ENCODE assay signal across 8 mouse cellular contexts in genomic region chr7:75796474-75796873, GRCm38 (mm10). TPM values are rescaled to one million over a fixed set of nuclear protein-coding genes. Genes with fewer than 3 reads are reported as not detected.
A peak's percentile ranks its signal among the peaks of the same experiment; 100 is the strongest.
DNase-seq lines count a peak whose midpoint lies in the region; ATAC-seq and TF ChIP-seq lines count a peak whose summit lies in the region.

No protein-coding gene starts in this region.

- 0 out of 2 replicates have a peak, but pooled peaks cover 4% of the 10 kb centered on the region for H3K9me3 ChIP-seq in heart, embryonic 11.5 days (replicated peaks; ENCODE audit: control insufficient read depth, low read length)
- H3K9me3 ChIP-seq in embryonic facial prominence, embryonic 13.5 days: no peaks in the 10 kb centered on the region
- H3K9me3 ChIP-seq in liver, postnatal 0 days (ENCODE audit: low read length): no peaks in the 10 kb centered on the region
- H3K9me3 ChIP-seq in stomach, embryonic 16.5 days (replicated peaks; ENCODE audit: control insufficient read depth, low read length): no peaks in the 10 kb centered on the region

- no peak for DNase-seq in heart, adult 8-10 months (ENCODE audit: low spot score)
- peak; percentile 90 for DNase-seq in CD4-positive, CD25-positive, alpha-beta regulatory T cell, adult 2 months (ENCODE audit: low read depth, low spot score)
- DNase-seq in liver, postnatal 0 days: peak; percentile 29
- no peak for DNase-seq in urinary bladder, adult 18-20 months (ENCODE audit: low spot score in 2 of 2)
- DNase-seq in right cerebral cortex, adult 2 months (ENCODE audit: low spot score in 2 of 2): no peak

- ATAC-seq in heart, embryonic 11.5 days (replicated peaks; ENCODE audit: insufficient number of reproducible peaks, low FRiP score, low TSS enrichment): no peak
- no peak for ATAC-seq in embryonic facial prominence, embryonic 13.5 days (ENCODE audit: insufficient number of reproducible peaks, insufficient read depth, low FRiP score, low TSS enrichment, low read depth)
- ATAC-seq in liver, postnatal 0 days: 0 out of 2 replicates have a peak, but pooled peaks have one; percentile 23
- peak; percentile 50; the same call in 1 of the 2 replicates for ATAC-seq in stomach, embryonic 16.5 days (ENCODE audit: insufficient read depth, low FRiP score)

- TF ChIP-seq CTCF in liver, postnatal 0 days (IDR thresholded peaks at IDR 0.05; ENCODE audit: low read depth): no peak

- no peak overlapping the region for H3K27ac ChIP-seq in heart, embryonic 11.5 days (ENCODE audit: low read depth, low read length)
- H3K27ac ChIP-seq in embryonic facial prominence, embryonic 13.5 days: no peak overlapping the region
- no peak overlapping the region for H3K27ac ChIP-seq in liver, postnatal 0 days (ENCODE audit: low read depth)
- H3K27ac ChIP-seq in stomach, embryonic 16.5 days (ENCODE audit: low read length): no peak overlapping the region

- 18% methylated on average over 9 of the region's 9 CpGs for WGBS in heart, embryonic 11.5 days (ENCODE audit: insufficient replicate concordance)
- WGBS in embryonic facial prominence, embryonic 13.5 days: 26% methylated on average over 9 of the region's 9 CpGs
- WGBS in liver, postnatal 0 days (ENCODE audit: insufficient replicate concordance): 11% methylated on average over 9 of the region's 9 CpGs
- 15% methylated on average over 9 of the region's 9 CpGs for WGBS in stomach, embryonic 16.5 days

- peak overlapping the region; percentile 43; the same call in 1 of the 2 replicates for H3K9ac ChIP-seq in heart, embryonic 11.5 days (ENCODE audit: low read depth, low read length)
- 0 out of 2 replicates have a peak overlapping the region, but pooled peaks have one; percentile 27 for H3K9ac ChIP-seq in embryonic facial prominence, embryonic 13.5 days
- no peak overlapping the region for H3K9ac ChIP-seq in liver, postnatal 0 days (replicated peaks)
- H3K9ac ChIP-seq in stomach, embryonic 16.5 days (ENCODE audit: low read length): peak overlapping the region; percentile 23; the same call in 1 of the 2 replicates

- H3K36me3 ChIP-seq in heart, embryonic 11.5 days (ENCODE audit: control insufficient read depth, insufficient read depth, low read length): no peaks in the 10 kb centered on the region
- no peaks in the 10 kb centered on the region for H3K36me3 ChIP-seq in embryonic facial prominence, embryonic 13.5 days
- no peaks in the 10 kb centered on the region for H3K36me3 ChIP-seq in liver, postnatal 0 days (replicated peaks; ENCODE audit: insufficient read depth, low read length)
- H3K36me3 ChIP-seq in stomach, embryonic 16.5 days (ENCODE audit: control insufficient read depth, insufficient read depth, low read length): no peaks in the 10 kb centered on the region

- TF ChIP-seq EP300 in liver, postnatal 0 days (IDR thresholded peaks at IDR 0.05; ENCODE audit: low read depth): no peak

- peak overlapping the region; percentile 48 for H3K4me2 ChIP-seq in heart, embryonic 11.5 days
- no peak overlapping the region for H3K4me2 ChIP-seq in embryonic facial prominence, embryonic 13.5 days
- H3K4me2 ChIP-seq in liver, postnatal 0 days (ENCODE audit: low read depth, low read length): peak overlapping the region; percentile 4; the same call in 1 of the 2 replicates
- H3K4me2 ChIP-seq in stomach, embryonic 16.5 days (ENCODE audit: low read depth, low read length): no peak overlapping the region; the same call in 1 of the 2 replicates

- H3K27me3 ChIP-seq in heart, embryonic 11.5 days (ENCODE audit: control insufficient read depth, insufficient read depth, low read length): no peaks in the 10 kb centered on the region
- H3K27me3 ChIP-seq in embryonic facial prominence, embryonic 13.5 days: no peaks in the 10 kb centered on the region
- no peaks in the 10 kb centered on the region for H3K27me3 ChIP-seq in liver, postnatal 0 days (ENCODE audit: insufficient read depth, low read length)
- no peaks in the 10 kb centered on the region for H3K27me3 ChIP-seq in stomach, embryonic 16.5 days (ENCODE audit: control insufficient read depth, insufficient read depth, low read length)

- peaks cover 11% of the 10 kb centered on the region; the same call in 1 of the 2 replicates for H3K4me1 ChIP-seq in heart, embryonic 11.5 days (ENCODE audit: control insufficient read depth, insufficient read depth, low read length)
- H3K4me1 ChIP-seq in embryonic facial prominence, embryonic 13.5 days: peaks cover 9% of the 10 kb centered on the region; the same call in 1 of the 2 replicates
- peaks cover 7% of the 10 kb centered on the region for H3K4me1 ChIP-seq in liver, postnatal 0 days (ENCODE audit: insufficient read depth)
- H3K4me1 ChIP-seq in stomach, embryonic 16.5 days (ENCODE audit: control insufficient read depth, insufficient read depth, low read length): 0 out of 2 replicates have a peak, but pooled peaks cover 4% of the 10 kb centered on the region

- H3K4me3 ChIP-seq in heart, embryonic 11.5 days (ENCODE audit: low read depth, low read length): no peak overlapping the region
- H3K4me3 ChIP-seq in embryonic facial prominence, embryonic 13.5 days: no peak overlapping the region
- no peak overlapping the region for H3K4me3 ChIP-seq in liver, postnatal 0 days (ENCODE audit: low read depth, low read length)
- no peak overlapping the region for H3K4me3 ChIP-seq in stomach, embryonic 16.5 days (replicated peaks; ENCODE audit: low read length)

RNA-seq across cellular contexts. Expression of gene Klhl25, which starts 51.6 kb away (rescaled TPM):
- polyA plus RNA-seq in heart, embryonic 11.5 days (2014; fragmentation: Nextera tagmentation; extraction: Ambion mirVana): 10.3 and 10.9 TPM in 2 replicates
- 1 to 10 TPM; 2.9 to 5.6 (median 3.8) TPM for total RNA-seq in heart, adult 8-10 months (2022)
- 21.2 and 24.6 TPM in 2 replicates for polyA plus RNA-seq in embryonic facial prominence, embryonic 13.5 days (2015; fragmentation: Nextera tagmentation; extraction: Ambion mirVana)
- 13.0 and 13.5 TPM in 2 replicates for polyA plus RNA-seq in liver, postnatal 0 days (2015; fragmentation: Nextera tagmentation; extraction: Ambion mirVana)
- polyA plus RNA-seq in stomach, embryonic 16.5 days (2015; fragmentation: Nextera tagmentation; extraction: Ambion mirVana): 13.3 and 14.7 TPM in 2 replicates

Comparison
In these comparisons a context has a peak if more than half of its experiments do, and no peak if none do; other contexts are left out.
1. ATAC-seq: peak in liver, postnatal 0 days (single experiment) and stomach, embryonic 16.5 days (single experiment); none in heart, embryonic 11.5 days (single experiment) and embryonic facial prominence, embryonic 13.5 days (single experiment).
2. H3K4me2 ChIP-seq: peak in heart, embryonic 11.5 days (single experiment) and liver, postnatal 0 days (single experiment); none in embryonic facial prominence, embryonic 13.5 days (single experiment) and stomach, embryonic 16.5 days (single experiment).
3. DNase-seq: peak in CD4-positive, CD25-positive, alpha-beta regulatory T cell, adult 2 months (single experiment) and liver, postnatal 0 days (single experiment); none in heart, adult 8-10 months (single experiment), urinary bladder, adult 18-20 months (0 of 2) and right cerebral cortex, adult 2 months (0 of 2).